In genomic region chr16:76332127-76332526, GRCm38 (mm10) we compare ENCODE assay signal across 18 mouse cellular contexts. TPM values are rescaled to one million over a fixed set of nuclear protein-coding genes. Genes with fewer than 3 reads are reported as not detected.
DNase-seq lines count a peak whose midpoint lies in the region; ATAC-seq and TF ChIP-seq lines count a peak whose summit lies in the region.
"Had no signal": no experiment of that assay in that cellular context is flagged by ENCODE, and none has a peak within 500 bp of the region (broad histone marks: within the 10 kb centered on the region; RNA-seq: fewer than 3 reads in every experiment).

No protein-coding gene starts in this region.

- no peaks in the 10 kb centered on the region for H3K27me3 ChIP-seq in heart, embryonic 10.5 days (ENCODE audit: insufficient read depth, poor library complexity, severe bottlenecking)
- no peaks in the 10 kb centered on the region for H3K27me3 ChIP-seq in lung, embryonic 14.5 days (ENCODE audit: insufficient read depth, low read length)
- no peaks in the 10 kb centered on the region for H3K27me3 ChIP-seq in intestine, embryonic 16.5 days (replicated peaks; ENCODE audit: control insufficient read depth, insufficient read depth, low read length)
- H3K27me3 ChIP-seq in stomach, embryonic 14.5 days (ENCODE audit: control insufficient read depth, insufficient read depth, low read length) = no peaks in the 10 kb centered on the region
- no peaks in the 10 kb centered on the region for H3K27me3 ChIP-seq in limb, embryonic 10.5 days (ENCODE audit: low read depth, poor library complexity, severe bottlenecking)
- H3K27me3 ChIP-seq: limb, embryonic 12.5 days; neural tube, embryonic 15.5 days had no signal

- ATAC-seq in lung, embryonic 14.5 days (ENCODE audit: insufficient read depth) = no peak; the same call in 1 of the 2 replicates
- ATAC-seq in intestine, embryonic 16.5 days = peak; percentile 65
- 0 out of 2 replicates have a peak, but pooled peaks have one; percentile 37 for ATAC-seq in stomach, embryonic 14.5 days (ENCODE audit: insufficient number of reproducible peaks, insufficient read depth, low FRiP score, low read depth)
- ATAC-seq: forebrain, embryonic 14.5 days had no signal

- WGBS in heart, embryonic 10.5 days = 76% methylated on average over 7 of the region's 7 CpGs
- WGBS in lung, embryonic 14.5 days = 45% methylated on average over 7 of the region's 7 CpGs
- 60% methylated on average over 7 of the region's 7 CpGs for WGBS in lung, adult 2 months
- 50% methylated on average over 7 of the region's 7 CpGs for WGBS in intestine, embryonic 16.5 days
- 39% methylated on average over 7 of the region's 7 CpGs for WGBS in stomach, embryonic 14.5 days
- WGBS in limb, embryonic 10.5 days = 70% methylated on average over 7 of the region's 7 CpGs

- H3K9me3 ChIP-seq in heart, embryonic 10.5 days = no peaks in the 10 kb centered on the region
- H3K9me3 ChIP-seq in lung, embryonic 14.5 days (ENCODE audit: low read depth, low read length) = 0 out of 2 replicates have a peak, but pooled peaks cover 2% of the 10 kb centered on the region
- no peaks in the 10 kb centered on the region for H3K9me3 ChIP-seq in intestine, embryonic 16.5 days (ENCODE audit: control insufficient read depth, low read length)
- H3K9me3 ChIP-seq in stomach, embryonic 14.5 days (ENCODE audit: control insufficient read depth, low read depth, low read length) = no peaks in the 10 kb centered on the region
- H3K9me3 ChIP-seq in limb, embryonic 10.5 days (replicated peaks) = no peaks in the 10 kb centered on the region
- H3K9me3 ChIP-seq: neural tube, embryonic 15.5 days had no signal

- no peak overlapping the region for H3K27ac ChIP-seq in heart, embryonic 10.5 days
- H3K27ac ChIP-seq in lung, embryonic 14.5 days (ENCODE audit: low read depth) = no peak overlapping the region
- no peak overlapping the region for H3K27ac ChIP-seq in intestine, embryonic 16.5 days (ENCODE audit: low read length)
- no peak overlapping the region for H3K27ac ChIP-seq in stomach, embryonic 14.5 days (ENCODE audit: low read length)
- no peak overlapping the region for H3K27ac ChIP-seq in limb, embryonic 10.5 days
- H3K27ac ChIP-seq: limb, embryonic 12.5 days; neural tube, embryonic 15.5 days had no signal

- intact Hi-C loops in heart, postnatal 14 days (cut with DNase I) = no loop called here

- H3K36me3 ChIP-seq in heart, embryonic 10.5 days = peaks cover 6% of the 10 kb centered on the region; the same call in 1 of the 2 replicates
- peaks cover 4% of the 10 kb centered on the region; the same call in 1 of the 2 replicates for H3K36me3 ChIP-seq in lung, embryonic 14.5 days (ENCODE audit: insufficient read depth)
- no peaks in the 10 kb centered on the region for H3K36me3 ChIP-seq in intestine, embryonic 16.5 days (ENCODE audit: control insufficient read depth, insufficient read depth, low read length)
- H3K36me3 ChIP-seq in stomach, embryonic 14.5 days (ENCODE audit: control insufficient read depth, insufficient read depth, low read length) = no peaks in the 10 kb centered on the region
- H3K36me3 ChIP-seq in limb, embryonic 10.5 days = peaks cover 13% of the 10 kb centered on the region

- DNase-seq in heart, embryonic 10.5 days (ENCODE audit: low spot score) = peak; percentile 48
- no peak for DNase-seq in heart, postnatal 14 days
- DNase-seq in lung, embryonic 14.5 days = peak; percentile 21
- no peak for DNase-seq in lung, adult 2 months
- no peak for DNase-seq in limb, embryonic 10.5 days (ENCODE audit: low spot score)
- no peak for DNase-seq in layer of hippocampus, postnatal 25 days (ENCODE audit: extremely low spot score in 1 of 2, low spot score in 1 of 2)
- DNase-seq: adrenal gland, postnatal 10 days; B cell, adult 2 months; cerebellum, postnatal 10 days; heart, postnatal 4 days; layer of hippocampus, postnatal 36 days; right cerebral cortex, adult 18-20 months; spleen, adult 18-20 months had no signal

- TF ChIP-seq CTCF in lung, embryonic 14.5 days (IDR thresholded peaks at IDR 0.05; ENCODE audit: low read depth) = no peak
- no peak for TF ChIP-seq CTCF in lung, adult 2 months (IDR thresholded peaks at IDR 0.05; ENCODE audit: insufficient read depth, low read length)

- H3K4me2 ChIP-seq in lung, embryonic 14.5 days = no peak overlapping the region
- no peak overlapping the region for H3K4me2 ChIP-seq in intestine, embryonic 16.5 days (ENCODE audit: low read depth, low read length)
- H3K4me2 ChIP-seq in stomach, embryonic 14.5 days (replicated peaks; ENCODE audit: low read depth, low read length) = no peak overlapping the region
- H3K4me2 ChIP-seq: limb, embryonic 12.5 days; neural tube, embryonic 15.5 days had no signal

- no peak for TF ChIP-seq POLR2A in lung, adult 2 months (IDR thresholded peaks at IDR 0.05; ENCODE audit: borderline replicate concordance, extremely low read depth, low read depth, low read length)

- no peak overlapping the region for H3K4me3 ChIP-seq in heart, embryonic 10.5 days
- no peak overlapping the region for H3K4me3 ChIP-seq in lung, embryonic 14.5 days (ENCODE audit: low read depth, low read length)
- no peak overlapping the region for H3K4me3 ChIP-seq in lung, adult 2 months (replicated peaks; ENCODE audit: extremely low read depth, low read depth, low read length)
- H3K4me3 ChIP-seq in intestine, embryonic 16.5 days (ENCODE audit: low read length) = no peak overlapping the region
- no peak overlapping the region for H3K4me3 ChIP-seq in stomach, embryonic 14.5 days (ENCODE audit: low read depth, low read length)
- no peak overlapping the region for H3K4me3 ChIP-seq in limb, embryonic 10.5 days
- H3K4me3 ChIP-seq: limb, embryonic 12.5 days; neural tube, embryonic 15.5 days had no signal

- H3K4me1 ChIP-seq in heart, embryonic 10.5 days = 0 out of 2 replicates have a peak, but pooled peaks cover 6% of the 10 kb centered on the region
- no peaks in the 10 kb centered on the region for H3K4me1 ChIP-seq in lung, embryonic 14.5 days (ENCODE audit: insufficient read depth)
- H3K4me1 ChIP-seq in lung, adult 2 months (ENCODE audit: control insufficient read depth, insufficient read depth, low read length) = peaks cover 2% of the 10 kb centered on the region
- H3K4me1 ChIP-seq in intestine, embryonic 16.5 days (ENCODE audit: control insufficient read depth, insufficient read depth, low read length) = no peaks in the 10 kb centered on the region
- no peaks in the 10 kb centered on the region for H3K4me1 ChIP-seq in stomach, embryonic 14.5 days (ENCODE audit: control insufficient read depth, insufficient read depth, low read length)
- no peaks in the 10 kb centered on the region; the same call in 1 of the 2 replicates for H3K4me1 ChIP-seq in limb, embryonic 10.5 days
- H3K4me1 ChIP-seq: neural tube, embryonic 15.5 days had no signal

- no peak overlapping the region for H3K9ac ChIP-seq in lung, embryonic 14.5 days
- H3K9ac ChIP-seq in intestine, embryonic 16.5 days (ENCODE audit: low read depth, low read length) = no peak overlapping the region
- H3K9ac ChIP-seq in stomach, embryonic 14.5 days (replicated peaks; ENCODE audit: low read depth, low read length) = no peak overlapping the region
- H3K9ac ChIP-seq: limb, embryonic 12.5 days; neural tube, embryonic 15.5 days had no signal

RNA-seq across cellular contexts. Expression of gene Nrip1, which starts 41.5 kb away (rescaled TPM):
- polyA plus RNA-seq in heart, embryonic 10.5 days (2016; fragmentation: Nextera tagmentation; extraction: Ambion mirVana) = 22.3 and 31.2 TPM in 2 replicates
- total RNA-seq in heart, postnatal 14 days (2021) = 10 to 100 TPM; 28.7 to 29.2 TPM
- polyA plus RNA-seq in lung, embryonic 14.5 days (2014; fragmentation: Nextera tagmentation; extraction: Ambion mirVana) = 53.1 and 55.2 TPM in 2 replicates
- polyA plus RNA-seq in lung, adult 2 months (2012; rRNA removed) = 7.6 and 8.0 TPM in 2 replicates
- 31.2 and 35.5 TPM in 2 replicates for polyA plus RNA-seq in intestine, embryonic 16.5 days (2015; fragmentation: Nextera tagmentation; extraction: Ambion mirVana)
- 51.4 and 52.3 TPM in 2 replicates for polyA plus RNA-seq in stomach, embryonic 14.5 days (2014; fragmentation: Nextera tagmentation; extraction: Ambion mirVana)
- polyA plus RNA-seq in limb, embryonic 10.5 days (2016; fragmentation: Nextera tagmentation; extraction: Ambion mirVana) = 37.3 and 37.9 TPM in 2 replicates
- 10 to 100 TPM; 61.2 to 63.5 TPM for total RNA-seq in layer of hippocampus, postnatal 25 days (2021)

Comparison
In these comparisons a context has a peak if more than half of its experiments do, and no peak if none do; other contexts are left out.
1. DNase-seq: peak in heart, embryonic 10.5 days (single experiment) and lung, embryonic 14.5 days (single experiment); none in heart, postnatal 14 days (0 of 2), lung, adult 2 months (single experiment), limb, embryonic 10.5 days (single experiment) and layer of hippocampus, postnatal 25 days (0 of 2).